Mouse (Mus musculus) MEL (cell line): Measurements from ENCODE around the gene Usp42.

Experiments
- MYC ChIP-seq: IDR thresholded peaks from 2 replicates; pipeline ENCODE4 v1.6.1; 2011; ENCODE audit warnings: low read depth, mild to moderate bottlenecking, low read length, improper control_type of control experiment, moderate library complexity
- POLR2A ChIP-seq, 2 experiments: IDR thresholded peaks; 2 replicates each; pipeline ENCODE4 v1.6.1; 2011 to 2012; ENCODE audit warnings: low read length in 2 of 2, mild to moderate bottlenecking in 2 of 2, control low read depth in 1 of 2, improper control_type of control experiment in 1 of 2, low read depth in 1 of 2, moderate library complexity in 1 of 2; ENCODE audit not compliant: control insufficient read depth in 1 of 2, insufficient read depth in 1 of 2, poor library complexity in 1 of 2
- POLR2AphosphoS5 ChIP-seq: IDR thresholded peaks from 2 replicates; pipeline ENCODE4 v1.6.1; 2012; ENCODE audit warnings: low read depth, borderline replicate concordance, mild to moderate bottlenecking, inconsistent platforms, low read length, moderate library complexity, mixed read lengths

GRCm38 (mm10) chr5:143704875-143705658 lies 27.0 kb downstream of the Usp42 start:
- no peak for TF ChIP-seq MYC
- no peak for TF ChIP-seq POLR2A (IDR thresholded peaks at IDR 0.05; ENCODE audit: control insufficient read depth in 1 of 2, insufficient read depth in 1 of 2, low read depth in 1 of 2, low read length in 2 of 2, poor library complexity in 1 of 2)
- no peak for TF ChIP-seq POLR2AphosphoS5
